Mouse (Mus musculus) limb, embryonic 14.5 days (tissue): ENCODE results near the gene Car15. TPM values are rescaled to one million over a fixed set of nuclear protein-coding genes. Genes with fewer than 3 reads are reported as not detected.

Experiments used
- ATAC-seq: fragments of 200-750 bp; cut with Nextera tagmentation; 2 replicates; pipeline ENCODE4 v1.8.0; 2017; ENCODE audit warnings: low read depth, moderate number of reproducible peaks, moderate TSS enrichment; ENCODE audit not compliant: low FRiP score
- DNase-seq: peaks from one replicate; pipeline ENCODE4 v3.0.0-alpha.2; 2015; ENCODE audit warnings: low spot score
- H3K27ac ChIP-seq: fragments of 300-500 bp; sonication (generic); replicated peaks from 2 replicates; pipeline ENCODE4 v1.5.1; 2014; ENCODE audit warnings: low read depth, mild to moderate bottlenecking, low read length, moderate library complexity, mixed read lengths
- H3K27me3 ChIP-seq: fragments of 300-500 bp; sonication (generic); 2 replicates; pipeline ENCODE4 v1.6.1; 2014; ENCODE audit warnings: low read length, mixed read lengths; ENCODE audit not compliant: control insufficient read depth, insufficient read depth
- H3K36me3 ChIP-seq: fragments of 300-500 bp; sonication (generic); 2 replicates; pipeline ENCODE4 v1.6.1; 2014; ENCODE audit warnings: mild to moderate bottlenecking, low read length, moderate library complexity, mixed read lengths; ENCODE audit not compliant: control insufficient read depth, insufficient read depth
- H3K4me1 ChIP-seq: fragments of 300-500 bp; sonication (generic); 2 replicates; pipeline ENCODE4 v1.6.1; 2014; ENCODE audit warnings: antibody characterized with exemption, low read length, mixed read lengths; ENCODE audit not compliant: control insufficient read depth, insufficient read depth
- H3K4me2 ChIP-seq: fragments of 300-500 bp; sonication (generic); replicated peaks from 2 replicates; pipeline ENCODE4 v1.6.1; 2014; ENCODE audit warnings: low read depth, mild to moderate bottlenecking, low read length, moderate library complexity; ENCODE audit not compliant: severe bottlenecking
- H3K4me3 ChIP-seq: fragments of 300-500 bp; sonication (generic); replicated peaks from 2 replicates; pipeline ENCODE4 v1.5.1; 2014; ENCODE audit warnings: low read length
- H3K9ac ChIP-seq: fragments of 300-500 bp; sonication (generic); 2 replicates; pipeline ENCODE4 v1.6.1; 2014; ENCODE audit warnings: mild to moderate bottlenecking, low read depth, low read length, moderate library complexity; ENCODE audit not compliant: severe bottlenecking
- H3K9me3 ChIP-seq: fragments of 300-500 bp; sonication (generic); 2 replicates; pipeline ENCODE4 v1.6.1; 2016; ENCODE audit warnings: low read length; ENCODE audit not compliant: control insufficient read depth
- POLR2A ChIP-seq: fragments of 200-500 bp; IDR thresholded peaks from 2 replicates; pipeline ENCODE4 v1.8.0; 2012; ENCODE audit warnings: inconsistent platforms, mild to moderate bottlenecking, moderate library complexity, borderline replicate concordance; ENCODE audit not compliant: insufficient read depth, insufficient read length; ENCODE audit errors: extremely low read depth
- WGBS: fragments of 180-500 bp; shearing (Covaris S2); extraction: QIAGEN DNeasy Blood & Tissue Kit; methylation state at CpG from one replicate; pipeline ENCODE4 v1.1.7; 2014; 5-methylcytosine and 5-hydroxymethylcytosine counted together
- polyA plus RNA-seq, 2 experiments: library from polyadenylated mRNA; depleted of rRNA in 1 of 2; stranded (reverse) in 1 of 2; unstranded in 1 of 2; fragments of >200 nt; fragmentation: Nextera tagmentation in 1 of 2; extraction: Ambion mirVana in 1 of 2; gene quantifications; 2 replicates each; pipeline versions ENCODE4 v1.2.1 to v1.2.3; 2012 to 2014

Car15 gene
- polyA plus RNA-seq, 2 experiments, result 3.2 to 8.6 TPM

DNA sequence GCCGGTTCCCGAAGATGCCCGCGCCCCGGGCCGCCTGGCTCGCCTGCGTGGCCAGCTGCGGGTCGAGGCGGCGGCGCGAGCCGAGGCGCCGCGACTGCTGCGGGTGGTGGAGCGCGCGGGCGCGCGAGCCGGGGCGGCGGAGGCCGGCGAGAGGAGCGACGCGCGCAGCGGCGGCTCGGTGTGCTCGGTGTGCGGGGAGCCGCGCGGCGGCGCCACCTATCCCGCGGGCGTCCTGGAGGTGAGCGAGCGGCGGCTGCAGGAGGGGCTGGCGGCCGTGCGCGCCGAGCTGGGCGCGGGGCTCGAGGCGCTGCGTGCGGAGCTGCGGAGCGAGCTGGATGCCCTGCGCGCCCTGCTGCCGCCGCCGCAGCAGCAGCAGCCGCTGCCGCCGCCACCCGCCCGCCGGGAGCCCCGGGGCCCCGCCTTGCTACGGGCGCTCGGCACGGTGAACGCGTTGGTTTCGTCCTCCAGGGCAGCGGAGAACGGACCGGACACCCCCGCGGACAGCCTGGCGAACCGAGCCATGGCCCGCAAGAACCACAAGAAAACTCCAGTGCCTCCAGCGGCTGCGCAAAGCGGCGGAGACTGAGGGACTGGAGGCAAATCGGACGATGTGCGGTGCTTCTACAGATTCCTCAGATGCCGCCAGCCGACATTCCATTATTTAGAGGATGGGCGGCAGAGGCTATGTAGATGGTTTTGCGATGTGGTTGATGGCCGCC lies 4.3 kb downstream of the Car15 start:
- Histone ChIP-seq H3K36me3 (no peaks in the 10 kb centered on the region), H3K9ac (peak overlapping the region; percentile 71), H3K27me3 (peaks cover 25% of the 10 kb centered on the region), H3K4me1 (peaks cover 7% of the 10 kb centered on the region), H3K9me3 (no peaks in the 10 kb centered on the region), H3K4me3 (peak overlapping the region; percentile 60), H3K4me2 (peak overlapping the region; percentile 98), H3K27ac (peak overlapping the region; percentile 33; the same call in 1 of the 2 replicates)
- WGBS, result 3% methylated on average over 55 of the region's 103 CpGs
- TF ChIP-seq POLR2A, result peak; percentile 33; the same call in 1 of the 2 replicates
- ATAC-seq (peak; percentile 56), DNase-seq (peak; percentile 48)

DNA sequence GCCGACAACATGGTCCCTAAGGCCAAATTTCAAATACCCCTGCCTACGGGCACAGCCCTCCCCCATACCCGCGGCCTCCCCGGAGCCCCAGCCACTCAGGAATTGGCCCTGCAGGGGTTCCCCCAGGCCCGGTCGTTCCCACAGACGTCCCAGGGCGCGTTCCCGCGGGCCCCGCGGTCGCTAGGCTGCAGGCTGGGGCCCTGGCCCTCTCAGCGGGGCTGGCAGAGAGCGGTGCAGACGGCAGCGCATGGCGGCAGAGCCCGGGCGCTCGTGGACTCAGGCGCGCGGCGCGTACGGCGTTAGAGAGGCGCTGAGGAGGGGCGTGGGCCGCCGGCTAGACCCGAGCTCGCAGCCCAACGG lies 4.9 kb downstream of the Car15 start:
- peak overlapping the region; percentile 60 for H3K4me3 ChIP-seq
- peaks cover 25% of the 10 kb centered on the region for H3K27me3 ChIP-seq
- peak; percentile 62 for ATAC-seq

DNA sequence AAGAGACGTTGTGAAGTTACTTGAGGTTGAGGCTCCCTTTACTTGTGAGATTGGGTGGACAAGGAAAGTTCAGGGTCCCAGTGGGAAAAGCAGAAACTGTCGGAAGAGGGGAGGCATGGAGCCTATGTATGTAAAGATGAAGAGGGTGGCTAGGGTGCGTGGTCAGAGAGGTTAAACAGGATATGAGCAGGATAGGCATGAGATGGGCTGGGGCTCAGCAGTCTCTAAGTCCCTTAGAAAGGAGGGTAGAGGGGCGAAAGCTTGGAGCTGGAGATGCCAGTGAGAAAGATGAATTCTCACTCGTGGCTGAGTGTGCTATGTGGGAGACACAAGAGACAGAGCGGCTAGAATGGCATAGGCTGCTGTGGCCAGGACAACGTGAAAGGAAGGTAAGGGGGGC lies 5.3 kb downstream of the Car15 start, which contains the start of gene B830017H08Rik:
Gene B830017H08Rik, plus strand, starts transcription at position 301 of the 400 bp plus-strand sequence.
- Histone ChIP-seq H3K4me3 (peak within 1 kb of the TSS; percentile 60), H3K9ac (peak within 1 kb of the TSS; percentile 71), H3K27ac (peak within 1 kb of the TSS; percentile 33; the same call in 1 of the 2 replicates), H3K27me3 (peaks cover 25% of the 10 kb centered on the region), H3K4me1 (peaks cover 7% of the 10 kb centered on the region), H3K9me3 (no peaks in the 10 kb centered on the region), H3K36me3 (no peaks in the 10 kb centered on the region), H3K4me2 (peak within 1 kb of the TSS; percentile 98)
- TF ChIP-seq POLR2A, result no peak
- no peak for ATAC-seq
- WGBS, result 21% methylated on average over 7 of the region's 7 CpGs
- DNase-seq, result no peak

More for the DNA sequence above, 4.9 kb downstream of the Car15 start:
- no peak for TF ChIP-seq POLR2A
- no peaks in the 10 kb centered on the region for H3K36me3 ChIP-seq
- peak overlapping the region; percentile 33; the same call in 1 of the 2 replicates for H3K27ac ChIP-seq
- 4% methylated on average over 34 of the region's 37 CpGs for WGBS
- no peaks in the 10 kb centered on the region for H3K9me3 ChIP-seq
- DNase-seq, result no peak
- H3K4me1 ChIP-seq, result peaks cover 7% of the 10 kb centered on the region
- peak overlapping the region; percentile 98 for H3K4me2 ChIP-seq
- H3K9ac ChIP-seq, result peak overlapping the region; percentile 71

DNA sequence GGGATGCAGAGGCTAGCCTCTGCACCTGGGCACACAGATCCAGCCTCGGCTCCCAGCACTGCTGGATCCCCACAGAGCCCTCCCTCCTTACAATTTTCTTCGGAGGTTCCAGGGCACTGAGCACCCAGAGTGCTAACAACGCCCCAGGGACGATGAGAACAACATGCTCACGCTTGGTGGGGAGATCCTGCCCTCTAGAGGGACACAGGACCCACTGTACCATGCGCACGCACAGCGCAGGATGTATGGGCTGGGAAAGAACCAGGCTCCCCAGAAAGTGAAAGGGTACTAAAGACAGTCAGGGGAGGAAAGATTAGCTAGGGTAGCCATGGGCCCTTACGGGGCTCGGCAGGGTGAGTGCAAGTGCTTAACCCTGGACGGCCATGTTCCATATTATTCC lies 6.4 kb downstream of the Car15 start:
- H3K27me3 ChIP-seq, result peaks cover 25% of the 10 kb centered on the region
- no peaks in the 10 kb centered on the region for H3K36me3 ChIP-seq
- ATAC-seq (no peak), DNase-seq (no peak)
- H3K9ac ChIP-seq, result no peak overlapping the region
- TF ChIP-seq POLR2A, result no peak
- H3K4me1 ChIP-seq, result peaks cover 7% of the 10 kb centered on the region
- no peak overlapping the region for H3K4me2 ChIP-seq
- H3K27ac ChIP-seq, result no peak overlapping the region
- 19% methylated on average over 11 of the region's 11 CpGs for WGBS
- H3K4me3 ChIP-seq, result no peak overlapping the region
- H3K9me3 ChIP-seq, result no peaks in the 10 kb centered on the region

DNA sequence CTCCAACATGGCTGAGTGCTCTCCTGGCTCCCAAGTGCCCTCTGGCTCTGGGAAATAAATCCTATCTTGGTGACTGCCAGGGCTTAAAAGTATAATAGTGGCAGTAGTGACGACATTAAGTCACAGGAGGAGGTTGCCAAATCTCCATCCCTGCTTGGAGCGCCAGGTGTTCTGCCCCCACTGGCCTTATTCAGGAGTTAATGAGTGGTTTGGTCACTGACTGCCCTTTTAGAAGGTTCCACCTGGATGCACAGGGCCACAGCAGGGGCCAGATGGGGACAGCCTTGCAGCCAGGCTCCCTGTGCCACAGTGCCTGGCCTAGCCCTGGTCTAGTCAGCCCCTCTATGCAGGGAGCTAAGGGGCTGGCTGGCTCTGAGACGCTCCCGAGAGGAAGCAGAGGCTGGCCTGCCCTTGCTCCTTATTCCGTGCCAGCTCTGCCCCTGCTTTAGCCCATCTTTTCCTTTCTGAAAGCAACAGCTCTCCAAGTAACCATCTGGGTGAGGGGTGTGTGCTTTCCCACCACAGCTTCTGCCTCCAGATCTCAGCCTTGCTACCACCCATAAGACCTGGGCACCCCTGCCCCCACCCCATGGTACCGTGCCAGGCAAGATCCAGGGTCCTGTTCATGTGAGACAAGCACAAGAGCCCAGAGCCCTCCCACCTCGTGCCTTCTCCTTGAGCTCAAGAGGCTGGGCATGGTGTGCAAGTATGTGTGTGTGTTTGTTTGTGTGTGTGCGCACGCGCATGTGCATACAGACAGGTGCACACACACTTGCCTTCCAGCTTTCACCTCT lies 7.6 kb downstream of the Car15 start:
- WGBS, result 65% methylated on average over 10 of the region's 10 CpGs
- peak overlapping the region; percentile 31; the same call in 1 of the 2 replicates for H3K9ac ChIP-seq

More for the DNA sequence above, 7.6 kb downstream of the Car15 start:
- Histone ChIP-seq H3K4me1 (peaks cover 7% of the 10 kb centered on the region), H3K4me3 (no peak overlapping the region), H3K27ac (no peak overlapping the region), H3K4me2 (no peak overlapping the region), H3K9me3 (no peaks in the 10 kb centered on the region), H3K36me3 (no peaks in the 10 kb centered on the region), H3K27me3 (peaks cover 23% of the 10 kb centered on the region)
- no peak for DNase-seq
- TF ChIP-seq POLR2A, result no peak
- ATAC-seq, result no peak
